Mouse (Mus musculus) layer of hippocampus, adult 9-11 months (tissue): Measurements from ENCODE around the gene Cox19.
"Not testable (repeated sequence)": the region's sequence is repeated elsewhere in the genome, so short reads cannot be mapped to it uniquely, and the experiment has no call there.

Experiments used
- DNase-seq: peaks from one replicate; pipeline ENCODE4 v3.0.0; 2022

The Cox19 gene

DNA sequence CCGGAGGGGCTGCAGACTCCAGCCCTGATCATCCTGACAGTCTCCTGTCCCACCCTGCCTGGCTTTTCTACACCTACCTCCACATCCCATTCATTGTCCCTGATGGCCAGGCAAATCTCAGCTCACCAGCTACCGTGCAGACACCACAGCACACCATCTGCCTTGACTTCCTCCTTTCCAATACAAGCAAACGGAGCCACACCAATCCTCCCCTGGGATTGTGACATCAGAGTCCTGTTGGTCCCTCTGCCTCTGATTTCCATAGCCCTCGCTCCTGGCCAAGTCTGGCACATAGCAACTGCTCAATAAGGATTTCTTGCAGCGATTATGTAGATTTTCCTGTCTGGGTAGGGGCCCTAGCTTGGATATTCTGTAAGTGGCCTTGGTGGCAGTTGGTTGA lies at the start of gene Cox19:
Gene Cox19, minus strand, starts transcription at position 285 of the 400 bp plus-strand sequence.
- DNase-seq = no peak

DNA sequence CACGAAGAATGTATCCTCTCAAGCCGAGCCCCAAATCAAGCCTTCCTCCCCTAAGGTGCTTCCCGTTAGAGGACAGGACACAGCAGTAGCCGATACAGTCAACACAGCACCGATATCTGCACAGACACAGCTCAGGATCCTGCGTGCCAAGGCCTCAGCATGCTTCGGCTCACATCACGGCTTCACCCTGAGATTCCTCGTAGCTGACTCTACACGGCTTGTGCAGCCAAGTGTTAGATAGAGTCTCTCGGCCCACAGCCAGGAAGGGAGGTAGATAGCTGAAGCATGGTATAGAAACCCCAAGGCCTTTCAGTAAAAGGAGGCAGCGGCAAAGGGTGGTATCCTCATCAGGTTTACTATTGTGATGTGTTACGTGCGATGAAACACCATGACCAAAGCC lies 48.8 kb upstream of the Cox19 start:
- no peak for DNase-seq

DNA sequence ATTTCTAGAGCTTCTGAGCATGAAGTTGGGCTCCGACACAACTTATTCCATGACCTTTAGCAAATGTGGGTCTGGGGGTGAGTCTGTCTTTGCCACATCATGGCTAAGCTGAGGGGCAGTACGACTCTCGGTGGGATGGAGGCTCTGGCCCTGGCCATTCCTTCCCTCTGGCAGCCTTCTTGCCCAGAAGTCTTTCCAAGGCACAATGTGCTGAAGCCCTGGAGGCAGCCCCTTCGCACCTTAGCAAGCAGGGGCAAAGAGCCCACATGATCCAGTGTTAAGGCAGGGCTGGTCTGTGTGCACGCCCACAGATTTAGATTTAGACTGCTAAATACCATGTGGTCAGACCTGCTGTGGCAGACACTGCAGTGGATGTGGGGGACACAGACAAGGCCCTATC lies 47.6 kb upstream of the Cox19 start:
- DNase-seq = no peak

DNA sequence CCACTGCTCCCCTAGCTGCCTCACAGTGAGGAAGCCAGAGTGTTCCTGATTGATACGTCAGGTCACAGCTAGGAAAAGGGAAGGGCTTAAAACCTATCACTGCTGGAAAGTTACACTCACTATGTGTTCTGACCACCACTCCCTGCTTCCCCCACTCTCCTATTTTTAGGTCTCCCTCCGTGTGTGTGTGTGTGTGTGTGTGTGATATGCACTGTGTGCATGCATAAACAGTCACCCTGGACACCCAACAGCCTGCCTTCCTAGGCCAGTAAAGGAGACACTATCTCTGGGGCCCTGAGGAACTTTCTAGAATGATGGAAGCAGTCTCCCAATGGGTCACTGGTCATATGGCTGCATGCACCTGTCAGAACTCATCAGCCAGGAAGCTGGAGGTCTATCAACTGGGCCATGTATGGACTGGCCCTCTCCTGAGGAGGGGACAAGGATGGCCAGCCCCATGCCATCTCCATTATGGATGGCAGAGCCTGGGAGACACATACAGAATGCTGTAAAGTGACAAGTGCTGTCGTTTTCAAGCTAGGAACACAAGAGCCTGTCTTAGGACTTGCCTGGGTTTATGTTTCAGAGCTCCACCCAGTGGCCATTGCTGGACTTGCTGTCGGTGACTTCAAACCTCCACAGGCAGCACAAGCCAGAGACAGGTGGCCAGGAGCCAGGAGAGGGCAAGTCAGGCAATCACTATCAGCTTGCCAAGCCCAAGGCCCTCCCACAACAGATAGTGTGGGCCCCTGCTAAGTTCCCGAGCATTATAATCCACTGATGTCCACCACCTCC lies 46.9 kb upstream of the Cox19 start:
- DNase-seq = peak; percentile 94

DNA sequence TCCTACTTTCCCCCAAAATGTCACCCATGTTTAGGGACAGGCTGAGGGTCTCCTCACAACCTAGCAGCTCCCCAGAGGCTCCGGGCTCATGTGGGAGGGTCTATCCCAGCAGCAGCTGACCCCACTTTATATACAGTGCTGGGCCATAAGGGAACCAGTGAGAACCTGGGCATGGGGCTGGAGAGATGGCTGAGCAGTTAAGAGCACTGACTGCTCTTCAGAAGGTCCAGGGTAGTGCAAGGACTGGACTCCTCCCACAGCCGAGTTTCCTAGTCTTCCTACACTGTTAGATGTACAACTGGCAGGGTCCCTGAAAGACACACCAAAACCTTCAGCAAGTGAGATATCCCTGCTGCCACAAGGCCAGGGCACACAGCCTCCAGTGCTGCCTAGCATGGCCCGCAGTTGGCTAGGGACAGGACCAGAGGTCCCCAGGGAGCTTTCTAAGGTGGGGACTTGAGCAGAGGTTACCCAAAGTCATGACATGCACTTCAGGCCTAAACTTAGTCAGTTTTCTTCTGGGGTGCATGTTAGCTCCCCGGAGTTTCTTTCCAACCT lies 46.2 kb upstream of the Cox19 start:
- no peak for DNase-seq

DNA sequence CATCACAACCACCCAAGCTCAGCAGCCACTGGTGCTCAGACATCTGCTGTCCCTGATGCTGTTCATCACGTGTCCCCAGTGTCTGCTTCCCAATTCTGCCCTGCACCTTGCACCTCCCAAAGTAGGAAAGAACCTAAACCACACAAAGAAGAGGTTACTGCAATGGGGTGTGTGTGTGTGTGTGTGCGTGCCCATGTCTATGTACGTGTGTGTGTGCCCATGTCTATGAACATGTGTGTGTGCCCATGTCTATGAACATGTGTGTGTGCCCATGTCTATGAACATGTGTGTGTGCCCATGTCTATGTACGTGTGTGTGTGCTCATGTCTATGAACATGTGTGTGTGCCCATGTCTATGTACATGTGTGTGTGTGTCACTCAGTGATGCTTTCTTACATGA lies 44.3 kb upstream of the Cox19 start:
- no peak for DNase-seq

DNA sequence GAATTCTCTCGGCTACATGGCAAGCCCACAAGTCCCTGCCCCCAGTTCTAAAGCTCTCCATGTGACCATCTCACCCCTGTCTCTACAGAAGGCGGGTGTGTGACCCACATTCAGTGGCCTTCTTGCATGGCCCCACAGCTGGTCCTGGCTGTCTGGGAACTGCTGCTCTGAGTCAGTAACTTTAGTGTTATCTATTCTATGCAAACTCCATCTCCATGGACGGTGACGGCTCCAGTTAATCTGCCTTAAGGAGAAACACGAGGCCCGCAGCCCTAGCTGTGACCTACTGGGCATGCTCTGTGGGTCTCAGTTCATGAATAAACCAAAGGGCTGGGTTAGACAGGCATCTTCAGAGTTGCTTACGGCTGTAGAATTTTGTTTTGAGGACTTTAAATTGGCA lies 43.2 kb upstream of the Cox19 start:
- DNase-seq = no peak

DNA sequence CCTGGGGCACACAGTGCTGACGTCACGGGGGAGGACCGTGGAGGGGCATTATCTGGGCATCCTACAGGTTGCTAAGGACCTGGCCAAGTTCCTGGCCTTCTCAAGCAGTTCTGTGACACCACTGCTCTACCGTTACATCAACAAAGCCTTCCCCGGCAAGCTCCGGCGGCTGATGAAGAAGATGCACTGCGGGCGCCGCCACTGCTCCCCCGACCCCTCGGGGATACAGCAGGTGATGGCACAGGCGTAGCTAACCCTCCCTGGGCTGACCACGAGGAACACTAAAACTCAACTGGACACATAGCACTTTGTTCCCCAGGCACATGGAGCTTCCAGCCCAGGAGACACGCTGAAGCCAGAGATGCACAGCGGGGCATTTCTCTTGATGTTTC lies 42.0 kb upstream of the Cox19 start:
- no peak for DNase-seq

DNA sequence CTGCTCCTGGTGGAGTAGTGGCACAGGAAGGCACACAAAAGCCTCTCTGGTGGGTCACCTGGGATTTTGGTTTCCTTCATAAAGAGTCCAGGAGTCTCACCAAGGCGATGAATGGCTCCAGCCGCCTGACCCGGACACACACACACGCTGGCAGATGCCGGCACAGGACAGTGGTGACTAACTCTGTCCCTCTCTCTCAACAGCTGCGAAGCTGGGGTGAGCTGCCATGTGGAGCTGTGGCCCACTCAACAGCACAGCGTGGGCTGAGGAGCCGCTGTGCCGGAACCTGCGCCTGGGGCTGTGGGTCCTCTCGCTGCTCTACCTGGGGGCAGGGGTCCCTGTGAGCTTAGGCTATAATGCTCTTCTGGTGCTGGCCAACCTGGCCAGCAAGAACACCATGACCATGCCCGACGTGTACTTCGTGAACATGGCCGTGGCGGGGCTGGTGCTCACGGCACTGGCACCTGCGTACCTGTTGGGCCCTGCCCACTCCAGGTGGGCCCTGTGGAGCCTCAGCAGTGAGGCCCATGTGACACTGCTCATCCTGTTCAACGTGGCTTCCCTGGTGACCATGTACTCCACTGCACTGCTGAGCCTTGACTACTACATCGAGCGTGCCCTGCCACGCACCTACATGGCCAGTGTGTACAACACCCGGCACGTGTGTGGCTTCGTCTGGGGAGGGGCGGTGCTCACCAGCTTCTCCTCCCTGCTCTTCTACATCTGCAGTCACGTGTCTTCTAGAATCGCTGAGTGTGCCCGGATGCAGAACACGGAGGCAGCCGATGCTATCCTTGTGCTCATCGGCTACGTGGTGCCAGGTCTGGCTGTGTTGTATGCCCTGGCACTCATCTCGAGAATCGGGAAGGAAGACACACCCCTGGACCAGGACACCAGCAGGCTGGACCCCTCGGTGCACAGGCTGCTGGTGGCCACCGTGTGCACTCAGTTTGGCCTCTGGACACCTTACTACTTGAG lies 41.3 kb upstream of the Cox19 start:
- no peak for DNase-seq

DNA sequence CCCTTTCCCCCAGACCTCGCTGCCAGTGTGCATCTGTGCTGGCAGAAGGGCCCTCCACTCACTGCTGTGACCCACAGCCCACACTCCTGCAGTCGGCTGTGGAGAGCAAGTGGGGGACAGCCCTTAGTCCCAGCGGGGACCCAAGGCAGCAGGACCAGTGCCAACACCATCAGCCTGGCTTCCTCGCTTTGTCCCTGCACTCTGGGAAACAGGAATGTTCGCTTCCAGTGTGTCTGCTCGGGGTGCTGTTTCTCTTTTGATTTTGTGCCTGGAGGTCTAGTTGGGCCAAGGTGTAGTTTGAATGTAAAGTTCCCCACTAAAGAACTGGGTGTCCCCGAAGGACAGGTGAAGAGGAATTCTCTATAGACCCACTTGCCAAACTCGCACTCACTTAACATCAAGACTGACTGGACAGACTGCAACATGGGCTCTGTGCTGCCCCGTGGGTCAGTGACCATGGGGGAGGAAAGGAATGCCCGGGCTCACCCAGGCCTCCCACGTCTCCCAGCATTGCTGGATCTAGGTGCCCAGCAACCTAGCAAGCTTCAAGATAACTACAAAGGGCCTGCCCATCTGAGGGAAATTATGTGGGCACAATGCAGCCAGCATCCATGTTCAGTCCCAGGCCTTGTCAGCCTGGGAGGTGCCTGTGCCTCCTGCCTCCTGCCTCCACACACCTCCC lies 40.2 kb upstream of the Cox19 start:
- no peak for DNase-seq

DNA sequence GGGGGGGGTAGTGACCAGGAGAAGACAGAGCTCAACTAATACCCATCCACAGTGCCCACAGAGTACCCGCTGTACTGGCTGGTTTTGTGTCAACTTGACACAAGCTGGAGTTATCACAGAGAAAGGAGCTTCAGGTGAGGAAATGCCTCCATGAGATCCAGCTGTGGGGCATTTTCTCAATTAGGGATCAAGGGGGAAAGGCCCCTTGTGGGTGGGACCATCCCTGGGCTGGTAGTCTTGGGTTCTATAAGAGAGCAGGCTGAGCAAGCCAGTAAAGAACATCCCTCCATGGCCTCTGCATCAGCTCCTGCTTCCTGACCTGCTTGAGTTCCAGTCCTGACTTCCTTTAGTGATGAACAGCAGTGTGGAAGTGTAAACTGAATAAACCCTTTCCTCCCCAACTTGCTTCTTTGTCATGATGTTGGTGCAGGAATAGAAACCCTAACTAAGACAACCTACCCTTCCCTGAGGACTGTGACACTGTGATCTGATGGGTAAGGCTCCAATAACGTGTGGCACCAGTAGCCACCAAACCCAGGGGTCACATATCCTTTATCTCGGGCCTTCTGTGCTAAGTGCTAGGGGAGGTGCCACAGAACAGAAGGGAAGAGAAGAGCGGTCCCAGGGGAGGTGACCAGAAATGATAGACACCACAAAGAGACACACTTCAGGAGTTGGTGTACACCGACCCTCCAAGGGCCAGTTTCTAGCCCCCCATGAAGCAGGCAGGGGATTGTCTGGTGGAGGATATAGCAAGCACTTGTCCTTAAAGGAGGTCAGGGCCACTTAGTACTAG lies 39.3 kb upstream of the Cox19 start:
- not testable (repeated sequence) for DNase-seq

DNA sequence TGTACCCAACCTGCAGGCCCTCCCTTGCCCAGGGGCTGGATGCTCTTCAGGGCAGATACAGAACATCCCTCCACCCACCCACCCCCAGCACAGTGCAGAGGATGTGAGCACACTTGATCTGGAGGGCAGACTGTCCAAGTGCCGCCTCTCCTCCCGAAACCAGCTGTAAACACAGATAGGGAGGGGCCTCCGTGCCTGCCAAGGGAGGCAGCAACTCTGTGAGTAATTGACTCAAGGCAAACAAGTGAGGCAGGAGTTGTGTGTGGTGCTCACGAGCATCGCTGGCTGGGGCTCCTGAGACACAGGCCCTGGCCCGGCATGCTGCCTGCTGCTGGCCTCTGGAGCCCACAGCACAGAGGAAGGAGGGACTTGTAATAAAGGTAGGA lies 38.5 kb upstream of the Cox19 start:
- DNase-seq = peak; percentile 69

DNA sequence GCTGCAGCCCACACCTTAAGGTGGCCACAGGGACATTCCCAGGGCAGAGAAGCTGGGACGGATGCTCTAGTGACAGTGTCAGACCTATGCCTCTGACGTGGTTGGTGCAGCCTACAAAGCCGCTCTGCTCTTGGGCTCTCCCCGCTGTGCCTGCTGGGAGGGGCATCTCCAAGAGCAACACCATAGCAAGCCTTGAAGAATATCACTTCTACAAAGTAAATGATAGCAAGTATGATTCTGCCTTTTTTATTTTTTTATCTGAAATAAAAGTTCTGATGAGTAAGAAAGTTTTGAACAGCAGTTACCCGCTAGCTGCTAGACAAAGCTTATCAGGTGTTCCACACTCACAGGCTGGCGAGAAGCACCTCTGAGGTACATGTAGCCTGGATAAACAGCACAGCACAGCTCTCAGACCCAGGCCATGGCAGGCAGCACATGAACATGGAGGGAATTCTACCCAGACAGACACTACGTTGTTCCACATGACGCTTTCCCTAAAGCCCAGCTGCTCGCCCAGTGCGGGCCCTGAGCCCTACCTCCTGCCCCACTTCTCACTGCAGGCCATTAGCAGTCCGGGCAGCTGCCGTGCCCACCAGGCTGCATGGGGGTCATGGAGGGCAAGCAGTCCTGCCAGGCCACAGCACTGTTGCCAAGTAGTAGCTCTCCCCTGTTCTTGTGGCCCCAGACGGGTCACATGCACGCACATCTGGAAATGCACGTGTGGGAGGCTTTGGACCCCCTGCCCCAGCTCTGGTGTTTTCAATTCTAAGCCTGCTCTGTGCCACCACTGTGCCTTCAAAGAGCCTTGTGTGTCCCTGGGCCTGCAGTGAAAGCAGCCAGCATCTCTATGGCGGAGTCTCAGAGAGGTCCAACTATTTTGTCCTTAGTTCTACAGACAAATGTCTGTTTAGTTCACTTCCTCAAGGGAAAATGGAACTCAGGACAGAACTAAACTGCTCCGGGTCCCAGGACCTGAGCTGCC lies 37.8 kb upstream of the Cox19 start:
- DNase-seq = peak; percentile 75

DNA sequence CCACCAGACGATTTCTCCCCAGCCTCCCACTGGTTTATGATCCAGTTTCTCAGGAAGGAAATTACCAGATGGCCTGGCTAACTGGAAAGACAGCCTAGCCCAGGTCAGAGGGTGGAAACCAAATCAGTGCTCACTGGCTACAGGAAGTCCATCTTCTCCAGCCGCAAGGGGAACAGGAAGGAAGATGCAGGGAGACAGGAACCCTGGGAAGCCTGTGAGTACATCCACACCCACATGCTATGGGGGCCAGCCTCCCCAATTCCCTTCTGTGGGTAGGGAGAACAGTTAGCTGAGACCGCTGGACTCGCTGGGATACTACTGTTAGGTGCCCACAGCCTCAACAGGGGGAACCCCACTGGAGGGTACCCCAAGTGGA lies 37.0 kb upstream of the Cox19 start:
- DNase-seq = no peak

DNA sequence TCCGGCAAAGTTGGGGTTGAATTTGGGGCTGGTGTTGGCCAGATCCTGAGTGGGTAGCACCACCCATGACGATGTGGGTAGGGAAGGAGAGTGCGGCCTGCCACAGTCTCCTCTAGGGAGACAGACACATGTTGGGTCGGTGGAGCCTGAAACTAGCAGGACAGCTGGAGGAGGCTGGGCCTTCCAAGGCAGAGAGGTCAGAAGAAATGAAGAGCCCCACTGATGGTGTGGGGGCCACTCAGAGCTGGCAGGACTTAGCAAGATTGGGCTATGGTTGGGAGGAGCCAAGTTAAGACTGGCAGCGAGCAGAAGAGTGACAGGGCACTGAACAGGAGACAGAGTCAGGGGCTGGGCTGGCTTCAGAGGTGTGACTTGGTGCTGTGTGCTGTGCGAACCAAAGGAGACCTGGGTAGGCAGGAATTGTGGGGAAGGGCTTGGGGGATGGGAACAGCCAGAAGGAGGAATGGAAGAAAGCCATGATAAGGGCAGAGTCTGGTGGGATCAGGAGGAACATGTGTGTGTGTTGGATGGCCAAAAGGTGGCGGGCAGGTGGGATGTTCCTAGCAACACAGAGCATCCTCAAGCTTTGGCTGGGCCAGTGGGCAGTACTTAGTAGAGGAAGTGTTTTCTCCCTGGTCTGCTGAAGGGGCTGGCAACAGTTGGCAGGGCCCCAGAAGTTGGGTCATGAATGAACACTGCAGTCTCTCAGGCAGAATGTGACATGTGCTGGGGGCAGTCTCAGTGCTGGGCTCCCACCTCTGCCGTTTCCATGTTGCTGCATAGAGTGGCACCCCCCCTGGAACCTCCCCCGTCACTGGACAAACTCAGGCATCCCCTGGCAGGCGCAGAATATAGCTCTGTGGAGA lies 36.3 kb upstream of the Cox19 start:
- no peak for DNase-seq

DNA sequence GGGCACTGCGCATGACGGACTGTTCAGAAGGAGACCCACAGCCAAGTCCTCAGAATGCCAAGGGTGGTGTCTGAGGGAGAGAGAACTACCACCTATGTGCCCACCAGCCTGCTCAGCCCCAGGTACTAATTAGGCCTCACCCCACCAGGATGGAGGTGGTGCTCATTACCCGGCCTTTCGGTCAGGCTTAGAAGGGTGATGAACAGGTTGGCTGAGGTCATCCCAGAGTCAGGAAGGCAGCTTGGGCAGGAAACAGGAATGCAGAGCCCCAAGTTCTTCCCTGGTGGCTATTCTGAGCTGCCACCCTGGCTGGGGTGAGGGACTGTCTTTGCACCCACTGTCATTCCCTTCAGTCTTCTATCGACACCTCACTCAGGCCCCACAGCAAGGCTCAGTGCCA lies 34.8 kb upstream of the Cox19 start:
- no peak for DNase-seq

DNA sequence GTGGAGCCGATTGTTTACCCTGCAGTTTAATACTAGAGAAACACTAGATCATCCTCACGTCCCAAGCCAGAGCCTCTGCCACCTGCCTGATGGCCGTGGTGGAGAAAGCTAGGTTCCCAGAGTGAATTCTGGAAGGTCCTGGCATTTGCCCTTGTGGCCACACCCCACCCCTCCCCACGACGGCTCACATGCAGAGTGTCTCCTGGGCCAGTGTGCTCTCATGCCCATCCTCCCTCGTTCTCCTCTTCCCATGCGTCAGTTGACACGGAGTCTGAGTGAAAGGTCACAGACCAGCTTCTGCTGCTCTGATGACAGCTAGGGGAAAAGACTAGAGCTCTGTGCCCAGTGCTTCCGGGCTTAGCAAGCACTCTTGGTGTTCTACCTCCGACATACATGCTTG lies 33.3 kb upstream of the Cox19 start:
- no peak for DNase-seq

DNA sequence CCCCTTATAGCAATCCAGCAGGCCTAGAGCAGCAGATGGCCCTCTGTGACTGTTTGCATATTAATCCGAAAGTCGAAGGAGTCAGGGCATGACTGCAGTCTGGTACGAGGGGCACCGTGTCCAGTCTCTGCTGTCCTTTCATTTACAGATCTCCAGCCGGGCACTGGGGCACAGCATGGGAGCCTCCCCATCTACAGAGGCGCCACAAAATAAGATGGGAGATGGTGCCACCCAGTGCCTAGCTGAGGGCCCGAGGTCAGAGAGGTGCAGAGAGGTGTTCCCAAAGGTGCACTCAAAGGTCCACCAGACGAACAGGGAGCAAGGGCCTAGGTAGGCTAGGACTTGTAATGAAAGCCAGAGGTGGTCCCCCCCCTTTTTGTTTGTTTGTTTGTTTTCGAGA lies 32.0 kb upstream of the Cox19 start:
- no peak for DNase-seq

DNA sequence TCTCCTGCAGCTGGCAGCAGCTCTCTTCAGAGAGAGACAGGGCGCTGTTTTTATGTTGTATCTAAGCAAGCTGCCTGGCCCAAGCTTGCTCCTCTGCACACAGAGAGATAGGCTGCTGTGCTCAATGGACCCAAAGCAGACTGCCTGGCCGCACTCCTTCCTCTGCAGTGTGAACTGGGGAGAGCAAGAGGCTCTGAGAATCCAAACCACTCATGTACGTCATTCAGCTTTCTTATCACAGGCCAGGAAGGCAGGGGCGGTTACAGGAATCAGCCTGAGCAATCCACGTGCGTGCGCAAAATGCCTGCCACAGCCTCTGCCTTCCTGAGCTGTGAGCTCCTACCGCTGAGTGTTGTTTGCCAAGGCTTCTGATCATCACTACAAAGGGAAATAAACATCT lies 31.5 kb upstream of the Cox19 start:
- DNase-seq = peak; percentile 62
